Mouse (Mus musculus) stomach, embryonic 16.5 days (tissue): ENCODE measurements around the gene Dok5. TPM values are rescaled to one million over a fixed set of nuclear protein-coding genes. Genes with fewer than 3 reads are reported as not detected.

Experiments used
- ATAC-seq: fragments of 200-750 bp; cut with Nextera tagmentation; 2 replicates; pipeline ENCODE4 v1.8.0; 2017; ENCODE audit warnings: moderate number of reproducible peaks, moderate TSS enrichment; ENCODE audit not compliant: insufficient read depth, low FRiP score
- H3K27ac ChIP-seq: fragments of 300-500 bp; sonication (generic); 2 replicates; pipeline ENCODE4 v1.5.1; 2014; ENCODE audit warnings: low read length
- H3K27me3 ChIP-seq: fragments of 300-500 bp; sonication (generic); 2 replicates; pipeline ENCODE4 v1.6.1; 2014; ENCODE audit warnings: low read length, control low read depth, mixed read lengths; ENCODE audit not compliant: control insufficient read depth, insufficient read depth
- H3K36me3 ChIP-seq: fragments of 300-500 bp; sonication (generic); 2 replicates; pipeline ENCODE4 v1.6.1; 2014; ENCODE audit warnings: low read length; ENCODE audit not compliant: control insufficient read depth, insufficient read depth
- H3K4me1 ChIP-seq: fragments of 300-500 bp; sonication (generic); 2 replicates; pipeline ENCODE4 v1.6.1; 2014; ENCODE audit warnings: low read length, control low read depth, mixed read lengths; ENCODE audit not compliant: control insufficient read depth, insufficient read depth
- H3K4me2 ChIP-seq: fragments of 300-500 bp; sonication (generic); 2 replicates; pipeline ENCODE4 v1.6.1; 2014; ENCODE audit warnings: low read depth, low read length, mixed read lengths
- H3K4me3 ChIP-seq: fragments of 300-500 bp; sonication (generic); replicated peaks from 2 replicates; pipeline ENCODE4 v1.5.1; 2014; ENCODE audit warnings: mild to moderate bottlenecking, low read length
- H3K9ac ChIP-seq: fragments of 300-500 bp; sonication (generic); 2 replicates; pipeline ENCODE4 v1.6.1; 2014; ENCODE audit warnings: low read length
- H3K9me3 ChIP-seq: fragments of 300-500 bp; sonication (generic); replicated peaks from 2 replicates; pipeline ENCODE4 v1.6.1; 2016; ENCODE audit warnings: low read length, control low read depth; ENCODE audit not compliant: control insufficient read depth
- WGBS: fragments of 180-500 bp; shearing (Covaris S2); extraction: QIAGEN DNeasy Blood & Tissue Kit; methylation state at CpG from one replicate; pipeline ENCODE4 v1.1.7; 2014; 5-methylcytosine and 5-hydroxymethylcytosine counted together
- polyA plus RNA-seq: library from polyadenylated mRNA; unstranded; fragments of >200 nt; fragmentation: Nextera tagmentation; extraction: Ambion mirVana; gene quantifications from 2 replicates; pipeline ENCODE4 v1.2.1, GENCODE M21; 2015

Gene Dok5
- polyA plus RNA-seq, 1 experiment from 2014 or later = 3.5 TPM

- Histone ChIP-seq H3K4me1 (no peaks in the 10 kb centered on the region), H3K9ac (no peak overlapping the region), H3K4me2 (no peak overlapping the region), H3K27ac (no peak overlapping the region), H3K36me3 (no peaks in the 10 kb centered on the region), H3K4me3 (no peak overlapping the region), H3K27me3 (no peaks in the 10 kb centered on the region), H3K9me3 (no peaks in the 10 kb centered on the region)
- WGBS = 66% methylated on average over 11 of the region's 11 CpGs
- no peak for ATAC-seq
Observed at GRCm38 (mm10) chr2:170712658-170713285, 18.8 kb upstream of the Dok5 start.

GRCm38 (mm10) chr2:170720386-170720785 is 11.2 kb upstream of the Dok5 start:
- no peak for ATAC-seq
- 44% methylated on average over 4 of the region's 4 CpGs for WGBS
- H3K9ac ChIP-seq = no peak overlapping the region

GRCm38 (mm10) chr2:170724136-170724535 is 7.5 kb upstream of the Dok5 start:
- Histone ChIP-seq H3K4me1 (no peaks in the 10 kb centered on the region), H3K4me2 (no peak overlapping the region), H3K27me3 (no peaks in the 10 kb centered on the region), H3K36me3 (no peaks in the 10 kb centered on the region), H3K9ac (no peak overlapping the region), H3K4me3 (no peak overlapping the region), H3K9me3 (no peaks in the 10 kb centered on the region), H3K27ac (no peak overlapping the region)
- no peak for ATAC-seq
- 54% methylated on average over 13 of the region's 13 CpGs for WGBS

More at GRCm38 (mm10) chr2:170720386-170720785, 11.2 kb upstream of the Dok5 start:
- H3K4me1 ChIP-seq = no peaks in the 10 kb centered on the region
- H3K4me2 ChIP-seq = no peak overlapping the region
- no peaks in the 10 kb centered on the region for H3K9me3 ChIP-seq
- no peak overlapping the region for H3K4me3 ChIP-seq
- H3K36me3 ChIP-seq = no peaks in the 10 kb centered on the region
- no peaks in the 10 kb centered on the region for H3K27me3 ChIP-seq
- H3K27ac ChIP-seq = no peak overlapping the region

- H3K9me3 ChIP-seq = no peaks in the 10 kb centered on the region
- ATAC-seq = no peak
- no peaks in the 10 kb centered on the region for H3K27me3 ChIP-seq
- H3K27ac ChIP-seq = no peak overlapping the region
- no peaks in the 10 kb centered on the region for H3K4me1 ChIP-seq
- no peak overlapping the region for H3K4me3 ChIP-seq
- H3K36me3 ChIP-seq = no peaks in the 10 kb centered on the region
- WGBS = 76% methylated on average over 11 of the region's 11 CpGs
- no peak overlapping the region for H3K9ac ChIP-seq
- H3K4me2 ChIP-seq = no peak overlapping the region
Observed at GRCm38 (mm10) chr2:170724716-170725115, 6.9 kb upstream of the Dok5 start.

- no peak for ATAC-seq
- H3K4me2 ChIP-seq = no peak overlapping the region
- H3K27me3 ChIP-seq = peaks cover 2% of the 10 kb centered on the region; the same call in 1 of the 2 replicates
- no peaks in the 10 kb centered on the region for H3K4me1 ChIP-seq
- H3K9me3 ChIP-seq = no peaks in the 10 kb centered on the region
- H3K9ac ChIP-seq = no peak overlapping the region
- 84% methylated on average over 5 of the region's 5 CpGs for WGBS
- H3K27ac ChIP-seq = no peak overlapping the region
- no peaks in the 10 kb centered on the region for H3K36me3 ChIP-seq
- H3K4me3 ChIP-seq = no peak overlapping the region
Observed at GRCm38 (mm10) chr2:170725796-170726195, 5.8 kb upstream of the Dok5 start.

GRCm38 (mm10) chr2:170726996-170727710 is 4.5 kb upstream of the Dok5 start:
- Histone ChIP-seq H3K4me1 (peaks cover 3% of the 10 kb centered on the region; the same call in 1 of the 2 replicates), H3K27me3 (peaks cover 12% of the 10 kb centered on the region; the same call in 1 of the 2 replicates), H3K27ac (no peak overlapping the region), H3K4me3 (no peak overlapping the region), H3K36me3 (no peaks in the 10 kb centered on the region), H3K9me3 (no peaks in the 10 kb centered on the region), H3K9ac (no peak overlapping the region), H3K4me2 (no peak overlapping the region)
- no peak for ATAC-seq
- 39% methylated on average over 6 of the region's 6 CpGs for WGBS

- Histone ChIP-seq H3K4me2 (no peak overlapping the region), H3K36me3 (no peaks in the 10 kb centered on the region), H3K4me3 (no peak overlapping the region), H3K4me1 (peaks cover 3% of the 10 kb centered on the region; the same call in 1 of the 2 replicates), H3K9ac (no peak overlapping the region), H3K27me3 (peaks cover 22% of the 10 kb centered on the region; the same call in 1 of the 2 replicates), H3K27ac (no peak overlapping the region), H3K9me3 (no peaks in the 10 kb centered on the region)
- no peak for ATAC-seq
- 81% methylated on average over 9 of the region's 9 CpGs for WGBS
Observed at GRCm38 (mm10) chr2:170728864-170729263, 2.7 kb upstream of the Dok5 start.

- Histone ChIP-seq H3K4me1 (peaks cover 3% of the 10 kb centered on the region; the same call in 1 of the 2 replicates), H3K27ac (no peak overlapping the region), H3K27me3 (peaks cover 22% of the 10 kb centered on the region; the same call in 1 of the 2 replicates), H3K9me3 (no peaks in the 10 kb centered on the region), H3K4me2 (no peak overlapping the region), H3K4me3 (no peak overlapping the region), H3K36me3 (no peaks in the 10 kb centered on the region), H3K9ac (no peak overlapping the region)
- 40% methylated on average over 2 of the region's 2 CpGs for WGBS
- ATAC-seq = no peak
Observed at GRCm38 (mm10) chr2:170729661-170730060, 1.9 kb upstream of the Dok5 start.

GRCm38 (mm10) chr2:170730136-170730535 is 1.5 kb upstream of the Dok5 start:
- no peaks in the 10 kb centered on the region for H3K9me3 ChIP-seq
- WGBS = 86% methylated on average over 8 of the region's 8 CpGs
- no peak for ATAC-seq
- H3K4me3 ChIP-seq = no peak overlapping the region
- H3K27ac ChIP-seq = no peak overlapping the region
- H3K4me1 ChIP-seq = peaks cover 3% of the 10 kb centered on the region; the same call in 1 of the 2 replicates
- no peak overlapping the region for H3K4me2 ChIP-seq
- H3K9ac ChIP-seq = no peak overlapping the region
- H3K36me3 ChIP-seq = no peaks in the 10 kb centered on the region
- peaks cover 22% of the 10 kb centered on the region; the same call in 1 of the 2 replicates for H3K27me3 ChIP-seq
